Mouse (Mus musculus): ENCODE data around the gene Evl. TPM values are rescaled to one million over a fixed set of nuclear protein-coding genes. Genes with fewer than 3 reads are reported as not detected.
"Not testable (repeated sequence)": the region's sequence is repeated elsewhere in the genome, so short reads cannot be mapped to it uniquely, and the experiment has no call there.

Evl gene
- total RNA-seq (2022) = 100 to 1,000 TPM; 220 to 260 (median 242) TPM

DNA sequence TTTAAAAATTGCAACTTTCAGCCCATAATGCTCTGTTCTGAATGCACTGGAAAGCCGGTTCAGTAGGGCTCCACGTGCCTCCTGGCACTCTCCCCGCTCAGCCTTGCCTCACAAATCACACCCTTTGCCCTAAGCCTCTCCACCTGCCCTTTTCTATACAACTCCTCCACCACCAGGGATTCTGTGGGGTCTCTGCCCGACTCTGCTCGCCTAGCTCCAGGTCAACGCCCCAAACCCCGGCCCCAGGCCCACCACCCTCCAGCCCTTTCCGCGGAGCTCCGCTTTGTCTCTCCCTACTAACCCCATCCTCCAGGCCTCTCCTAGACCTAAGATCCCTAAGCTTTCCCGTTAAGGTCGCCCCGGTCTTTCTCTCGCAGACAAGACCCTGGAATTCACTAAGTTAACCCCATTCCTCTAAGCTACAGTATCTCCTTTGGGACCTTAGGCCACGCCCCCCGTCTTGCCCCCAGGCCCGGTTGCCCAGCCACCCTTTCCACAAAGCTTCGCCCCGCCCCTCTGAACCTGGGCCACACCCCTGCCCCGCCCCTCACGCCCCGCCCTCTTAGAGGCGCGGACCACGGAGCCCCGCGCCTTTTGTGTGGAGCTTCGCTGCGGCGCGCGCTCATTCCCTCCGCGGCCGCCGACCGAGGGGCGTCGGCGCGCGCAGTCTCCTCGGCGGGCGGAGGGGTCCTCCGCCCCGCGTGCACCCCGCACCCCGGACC lies at the start of gene Evl:
Gene Evl (plus strand): TSS at position 601 of the 722 bp plus-strand sequence.
- peak; percentile 51 to 67 for DNase-seq (ENCODE audit: low spot score in 2 of 2)

DNA sequence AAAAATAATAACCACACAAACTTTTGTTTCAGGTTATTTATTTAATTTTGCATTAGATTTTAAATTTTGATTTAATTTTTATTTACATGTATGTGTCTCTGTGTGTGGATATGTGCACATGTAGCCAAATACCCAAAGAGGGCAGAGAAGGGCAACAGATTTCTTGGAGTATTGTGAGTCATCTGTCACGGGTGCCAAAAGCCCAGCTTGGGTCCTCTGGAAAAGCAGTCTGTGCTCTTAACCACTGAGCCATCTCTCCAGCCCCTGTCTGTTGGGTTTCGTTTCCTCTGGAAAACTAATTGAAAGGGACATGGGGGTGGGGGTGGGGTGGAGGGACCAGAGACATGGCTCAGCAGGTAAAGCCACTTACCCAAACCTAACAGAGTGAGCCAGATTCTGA lies 48.7 kb upstream of the Evl start:
- DNase-seq (ENCODE audit: low spot score in 2 of 2) = no peak

DNA sequence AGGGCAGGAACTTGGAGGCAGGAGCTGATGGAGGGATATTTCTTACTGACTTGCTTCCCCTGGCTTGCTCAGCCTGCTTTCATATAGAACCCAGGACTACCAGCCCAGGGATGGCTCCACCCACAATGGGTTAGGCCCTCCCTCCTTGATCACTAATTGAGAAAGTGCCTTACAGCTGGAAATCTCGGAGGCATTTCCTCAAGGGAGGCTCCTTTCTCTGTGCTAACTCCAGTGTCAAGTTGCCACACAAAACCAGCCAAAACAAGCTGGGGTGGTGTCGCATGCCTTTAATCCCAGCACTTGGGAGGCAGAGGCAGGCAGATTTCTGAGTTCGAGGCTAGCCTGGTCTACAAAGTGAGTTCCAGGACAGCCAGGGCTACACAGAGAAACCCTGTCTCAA lies 47.5 kb upstream of the Evl start:
- not testable (repeated sequence) for DNase-seq (ENCODE audit: low spot score in 2 of 2)

DNA sequence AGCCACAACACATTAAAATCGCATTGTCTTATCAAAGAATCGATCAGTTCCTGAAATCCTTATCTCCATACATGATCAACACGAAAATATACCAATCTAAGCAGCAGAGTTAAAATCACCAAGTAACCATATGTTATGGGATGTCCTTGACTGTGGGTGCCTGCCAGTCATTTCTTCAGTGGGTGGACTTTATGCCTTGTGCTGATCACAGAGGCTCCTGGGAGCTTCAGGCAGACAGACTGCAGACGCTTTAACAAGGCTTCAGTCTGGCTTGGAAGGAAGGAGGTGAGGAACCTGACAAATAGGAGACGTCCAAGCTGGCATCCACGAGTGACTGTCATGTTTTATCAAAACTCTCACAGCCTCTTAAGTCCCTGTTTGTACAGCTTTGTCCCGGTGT lies 43.9 kb upstream of the Evl start:
- DNase-seq (ENCODE audit: low spot score in 2 of 2) = no peak

DNA sequence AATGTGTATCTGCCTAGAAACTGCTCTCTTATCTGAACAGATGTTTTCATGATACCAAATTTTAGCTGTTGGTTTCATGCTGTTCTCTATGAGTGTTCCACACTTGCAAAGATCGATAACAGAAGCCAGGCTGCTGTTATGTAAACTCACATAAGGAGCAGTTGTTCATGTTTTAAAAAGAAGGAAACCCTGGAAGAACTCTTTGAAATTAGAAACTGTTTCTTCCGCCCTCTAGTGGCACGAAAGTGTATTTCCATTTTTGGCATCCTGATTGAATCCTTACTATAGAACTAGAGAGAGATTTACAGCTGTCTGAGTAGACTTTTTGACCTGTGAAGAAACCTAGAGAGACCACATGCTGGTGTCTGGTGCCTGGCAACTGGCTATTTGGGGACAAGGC lies 43.5 kb upstream of the Evl start:
- peak in 1 of 2 experiments; percentile 46 for DNase-seq (ENCODE audit: low spot score in 2 of 2)

DNA sequence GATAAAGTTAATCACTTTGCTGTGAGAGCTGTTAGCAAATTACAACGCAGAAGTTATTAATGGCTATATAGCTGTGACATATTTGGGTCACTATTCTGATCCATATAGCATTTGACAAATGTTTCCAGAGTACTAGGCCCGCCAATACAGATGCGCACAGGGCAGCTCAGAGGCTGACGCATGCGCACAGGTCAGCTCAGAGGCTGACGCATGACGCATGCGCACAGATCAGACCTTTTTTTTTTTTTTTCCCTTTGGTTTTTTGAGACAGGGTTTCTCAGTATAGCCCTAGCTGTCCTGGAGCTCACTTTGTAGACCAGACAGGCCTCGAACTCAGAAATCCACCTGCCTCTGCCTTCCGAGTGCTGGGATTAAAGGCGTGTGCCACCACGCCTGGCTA lies 39.1 kb upstream of the Evl start:
- DNase-seq (ENCODE audit: low spot score in 2 of 2) = no peak

DNA sequence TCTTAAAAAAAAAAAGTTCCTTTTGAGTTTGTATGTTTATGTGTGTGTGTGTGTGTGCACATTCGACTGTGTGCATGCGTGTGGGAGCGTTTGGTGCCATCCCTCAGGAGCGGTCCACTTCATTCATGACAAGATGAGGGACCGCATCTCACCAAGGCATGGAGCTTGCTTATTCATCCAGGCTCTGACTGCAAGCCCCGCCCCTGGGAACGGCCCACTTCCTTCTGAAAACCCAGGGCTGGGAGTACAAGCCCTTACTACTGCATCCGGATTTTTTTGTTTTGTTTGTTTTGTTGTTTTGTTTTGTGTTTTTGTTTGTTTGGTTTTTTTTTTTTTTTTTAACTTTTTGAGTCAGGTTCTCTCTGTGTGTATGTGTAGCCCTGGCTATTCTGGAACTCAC lies 35.1 kb upstream of the Evl start:
- DNase-seq (ENCODE audit: low spot score in 2 of 2) = no peak

DNA sequence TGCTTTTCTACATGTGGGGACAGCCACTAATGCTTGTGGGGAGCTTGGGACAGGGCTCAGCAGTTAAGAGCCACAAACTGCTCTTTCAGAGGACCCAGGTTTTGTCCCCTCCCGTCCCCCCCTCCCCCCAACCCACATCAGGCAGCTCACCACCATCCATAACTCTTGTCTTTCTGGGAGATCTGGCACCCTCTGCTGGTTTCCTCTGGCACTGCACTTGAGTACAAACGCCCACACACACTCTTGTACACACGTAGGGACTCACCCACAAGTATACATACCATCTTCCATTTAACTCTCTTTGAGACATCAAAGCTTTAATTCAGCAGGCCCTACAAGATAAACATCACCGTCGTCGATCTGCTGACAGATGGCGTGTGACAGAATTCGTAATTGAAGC lies 25.3 kb upstream of the Evl start:
- DNase-seq (ENCODE audit: low spot score in 2 of 2) = peak in 1 of 2 experiments; percentile 36

DNA sequence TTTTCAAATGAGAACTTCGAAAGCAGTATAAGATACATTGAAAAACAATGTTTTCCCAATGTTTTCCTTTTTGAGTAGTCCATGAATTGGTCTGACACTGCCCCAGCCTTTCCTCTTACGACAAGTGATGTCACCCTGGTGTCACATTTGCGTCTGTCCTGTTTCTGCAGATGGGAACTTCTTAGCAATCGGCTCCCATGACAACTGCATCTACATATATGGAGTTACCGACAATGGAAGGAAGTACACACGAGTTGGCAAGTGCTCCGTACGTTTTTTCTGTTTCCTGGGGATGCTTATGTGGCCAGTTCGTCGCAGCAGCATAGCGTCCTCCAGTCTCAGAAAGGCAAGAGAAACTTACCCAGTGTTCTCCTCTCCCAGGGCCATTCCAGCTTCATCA lies 20.0 kb upstream of the Evl start:
- no peak for DNase-seq (ENCODE audit: low spot score in 2 of 2)

DNA sequence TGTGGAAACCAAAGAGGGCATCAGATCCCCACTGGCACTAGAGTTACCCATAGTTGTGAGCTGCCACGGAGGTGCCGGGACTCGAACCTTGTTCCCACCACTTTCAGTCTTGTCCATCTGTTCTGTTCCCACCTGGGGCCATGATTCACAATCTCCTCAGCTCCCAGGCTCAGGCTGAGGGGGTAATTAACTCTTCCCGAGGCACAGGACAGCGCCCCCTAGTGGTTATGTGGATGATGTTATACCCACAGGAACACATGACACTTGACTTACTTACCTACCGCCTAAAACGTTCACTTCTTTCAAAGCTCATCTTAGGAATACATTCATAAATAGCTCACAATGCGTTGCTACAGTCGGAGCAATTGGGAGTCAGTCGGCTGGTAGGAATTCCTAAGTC lies 18.1 kb upstream of the Evl start:
- DNase-seq (ENCODE audit: low spot score in 2 of 2) = no peak

DNA sequence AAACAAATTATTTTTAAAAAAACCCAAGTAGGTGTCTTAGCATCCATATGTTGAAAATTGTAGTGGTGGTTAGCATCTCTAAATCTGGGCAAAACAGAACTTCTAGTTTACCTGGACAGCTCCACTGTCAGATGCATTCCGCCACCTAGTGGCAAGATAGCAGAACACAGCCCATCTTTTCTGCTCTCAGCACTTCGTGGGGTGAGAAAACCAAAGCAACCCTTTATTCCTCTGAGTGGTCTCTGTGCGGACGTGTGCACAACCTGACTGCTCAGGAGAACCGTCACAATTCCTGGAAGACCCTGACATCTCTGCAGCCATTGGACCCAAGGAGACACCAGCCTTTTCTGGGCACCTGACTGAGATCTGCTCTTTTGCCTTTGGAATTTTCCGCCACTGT lies 13.4 kb upstream of the Evl start:
- no peak for DNase-seq (ENCODE audit: low spot score in 2 of 2)

DNA sequence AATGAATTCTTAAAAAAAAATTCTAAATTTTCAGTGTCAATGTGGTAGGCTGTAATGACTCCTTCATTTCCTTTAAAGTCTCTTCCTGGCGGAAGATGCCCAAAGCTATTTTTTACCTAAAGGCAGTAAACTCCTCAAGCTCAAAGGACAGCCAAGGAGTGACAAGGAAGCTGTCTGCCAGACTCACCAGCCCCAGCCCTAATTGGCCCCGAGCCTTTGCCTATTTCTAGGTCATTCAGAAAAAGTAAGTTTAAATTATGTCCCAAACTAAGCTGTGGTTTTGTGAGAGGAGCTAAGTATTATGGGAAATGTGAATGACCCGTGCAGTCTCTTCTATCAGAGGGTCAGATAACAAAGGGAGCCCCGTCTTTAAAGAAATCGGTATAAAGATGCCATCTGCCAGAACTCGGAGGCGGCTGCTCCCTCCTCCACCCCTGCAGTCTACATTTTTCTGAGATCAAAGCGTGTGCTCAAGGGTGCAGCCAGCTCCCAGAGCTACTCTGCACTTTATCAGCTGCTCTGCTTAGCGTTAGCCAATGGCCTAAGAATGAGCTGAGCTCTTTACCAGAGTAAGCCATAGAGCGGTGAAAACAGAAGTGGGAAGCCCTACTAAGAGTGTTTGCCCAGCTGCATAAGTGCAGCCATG lies 7.9 kb upstream of the Evl start:
- DNase-seq (ENCODE audit: low spot score in 2 of 2) = no peak

DNA sequence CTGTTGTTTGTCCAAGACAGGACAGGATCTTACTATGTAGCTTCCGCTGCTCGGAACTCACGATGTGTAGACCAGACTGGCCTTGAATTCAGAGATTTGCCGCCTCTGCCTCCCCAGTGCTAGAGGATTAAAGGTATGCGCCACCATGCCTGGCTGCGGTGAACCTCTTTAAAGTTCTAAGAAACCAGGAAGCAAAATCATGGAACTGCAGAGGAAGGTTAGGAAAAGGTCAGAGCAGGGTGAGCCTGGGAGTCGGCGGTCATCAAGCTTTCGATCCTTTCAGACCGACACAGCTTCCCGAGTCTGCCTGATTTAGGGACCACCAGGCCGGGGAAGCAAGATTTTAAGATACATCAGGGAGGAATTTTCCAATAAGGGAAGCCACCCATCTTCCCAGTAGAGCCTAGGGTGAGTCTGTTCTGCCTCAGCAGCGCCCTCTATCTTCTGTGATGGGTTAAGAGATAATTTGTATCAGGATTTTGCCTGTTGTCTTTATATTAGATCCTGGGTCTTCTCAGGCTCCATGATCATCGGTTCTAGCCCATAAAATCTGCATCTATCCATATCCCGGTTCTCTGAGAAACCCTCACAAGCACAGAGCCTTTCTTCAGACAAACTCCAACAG lies 7.2 kb upstream of the Evl start:
- no peak for DNase-seq (ENCODE audit: low spot score in 2 of 2)

DNA sequence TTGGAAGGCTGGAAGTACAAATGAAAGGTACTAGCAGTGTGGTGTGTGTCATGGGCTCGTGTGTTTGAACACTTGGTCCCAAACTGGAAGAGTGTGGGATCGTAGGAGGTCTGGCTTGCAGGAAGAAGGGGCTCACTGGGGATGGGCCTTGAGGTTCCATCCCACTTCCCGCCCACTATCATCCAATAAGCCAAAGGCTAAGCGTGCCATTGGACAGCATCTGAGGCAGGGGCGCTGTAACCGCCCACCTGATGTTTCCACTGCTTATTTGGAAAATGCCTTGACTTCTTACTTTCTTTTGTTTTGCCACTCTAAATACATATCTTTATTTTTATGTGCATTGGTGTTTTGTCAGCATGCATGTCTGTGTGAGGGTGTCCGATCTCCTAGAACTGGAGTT lies 2.8 kb upstream of the Evl start:
- no peak for DNase-seq (ENCODE audit: low spot score in 2 of 2)

DNA sequence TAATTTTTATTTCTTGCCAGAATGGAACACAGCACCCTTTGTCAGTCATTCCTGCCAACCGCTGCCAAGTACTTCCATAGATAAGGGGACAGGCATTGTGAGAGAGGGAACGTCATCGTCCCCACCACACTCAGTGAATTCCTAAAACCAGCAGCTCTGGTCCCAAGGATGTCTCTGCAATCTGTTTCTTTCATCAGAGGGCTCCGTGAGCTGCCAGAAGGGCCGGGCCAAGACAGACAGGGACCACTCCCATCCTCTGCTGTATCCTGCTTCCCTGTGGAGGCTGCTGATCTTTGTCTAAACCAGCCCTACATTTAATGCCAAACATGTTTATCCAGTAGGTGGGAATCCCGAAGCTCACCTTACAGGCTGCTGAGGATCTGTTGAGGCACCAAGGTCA lies 1.4 kb upstream of the Evl start:
- DNase-seq (ENCODE audit: low spot score in 2 of 2) = no peak

DNA sequence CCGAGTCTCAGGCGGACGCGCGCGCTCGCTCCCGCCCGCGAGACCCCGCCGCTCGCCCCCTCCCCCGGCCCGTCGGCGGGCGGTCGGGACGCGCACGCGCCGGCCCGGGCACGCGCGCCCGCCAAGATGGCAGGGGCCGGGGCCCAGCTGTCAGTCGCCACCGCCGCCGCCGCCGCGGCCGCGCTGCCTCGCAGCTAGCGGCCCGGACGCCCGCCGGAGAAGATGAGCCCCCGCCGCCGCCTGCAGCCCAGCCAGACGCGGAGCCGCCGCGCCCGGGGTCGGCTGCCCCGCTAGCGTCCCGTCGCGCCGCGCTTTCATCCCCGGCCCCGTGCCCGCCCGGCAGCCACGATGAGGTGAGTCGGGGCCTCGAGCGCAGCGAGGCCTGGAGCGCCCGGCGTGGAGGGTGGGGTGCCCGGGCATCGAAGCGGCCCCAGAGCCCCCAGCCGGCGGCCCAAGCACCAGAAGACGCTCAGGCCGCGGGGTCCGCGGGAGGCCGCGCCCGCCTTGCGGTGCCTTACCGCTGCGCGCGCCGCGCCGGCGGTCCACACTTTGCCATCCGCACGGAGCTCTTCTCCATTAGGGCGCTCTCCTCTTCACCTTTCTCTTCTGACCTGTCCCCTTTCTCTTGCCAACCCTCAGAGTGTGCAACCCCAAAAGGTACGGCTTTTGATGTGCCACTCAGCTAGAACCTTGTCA lies 489 bp downstream of the Evl start:
- peak in 1 of 2 experiments; percentile 17 for DNase-seq (ENCODE audit: low spot score in 2 of 2)

DNA sequence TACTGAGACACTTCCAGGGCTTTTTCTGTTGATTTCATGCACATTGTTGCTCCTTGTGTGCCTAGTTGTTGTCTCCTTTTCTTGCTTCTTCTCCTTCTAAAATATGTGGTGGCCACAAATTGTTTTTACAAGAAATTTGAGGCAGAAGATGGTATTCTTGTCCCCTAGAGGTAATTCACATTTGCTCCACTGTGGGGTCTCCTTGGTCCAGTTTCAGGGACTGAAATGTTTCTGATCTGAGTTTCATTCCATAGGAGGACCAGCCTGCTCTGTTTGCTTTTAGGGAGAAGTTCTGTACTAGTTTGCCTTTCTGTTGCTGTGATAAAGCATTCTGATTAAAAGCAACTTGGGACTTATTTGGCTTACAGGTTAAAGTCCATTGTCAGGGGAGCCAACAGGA lies 3.7 kb downstream of the Evl start:
- DNase-seq (ENCODE audit: low spot score in 2 of 2) = no peak

DNA sequence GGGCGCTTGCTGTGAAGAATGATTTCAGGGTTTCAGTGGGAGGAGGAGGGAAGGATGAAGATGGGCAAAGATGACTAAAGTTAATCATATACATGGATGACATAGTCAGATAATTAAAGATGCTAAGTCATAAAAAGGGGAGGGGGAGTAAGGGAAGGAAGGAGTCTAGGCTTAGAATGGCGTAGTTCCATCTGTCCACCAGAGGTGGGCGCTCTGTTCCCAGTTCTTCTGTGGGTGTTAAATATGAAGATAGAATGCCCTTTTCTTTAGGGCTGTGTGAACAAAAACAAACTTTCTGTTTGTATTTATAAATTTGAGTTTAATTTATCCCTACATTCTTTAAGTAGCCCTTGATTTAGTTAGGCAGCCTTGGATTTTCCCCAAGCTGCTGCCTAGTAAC lies 8.7 kb downstream of the Evl start:
- no peak for DNase-seq (ENCODE audit: low spot score in 2 of 2)

DNA sequence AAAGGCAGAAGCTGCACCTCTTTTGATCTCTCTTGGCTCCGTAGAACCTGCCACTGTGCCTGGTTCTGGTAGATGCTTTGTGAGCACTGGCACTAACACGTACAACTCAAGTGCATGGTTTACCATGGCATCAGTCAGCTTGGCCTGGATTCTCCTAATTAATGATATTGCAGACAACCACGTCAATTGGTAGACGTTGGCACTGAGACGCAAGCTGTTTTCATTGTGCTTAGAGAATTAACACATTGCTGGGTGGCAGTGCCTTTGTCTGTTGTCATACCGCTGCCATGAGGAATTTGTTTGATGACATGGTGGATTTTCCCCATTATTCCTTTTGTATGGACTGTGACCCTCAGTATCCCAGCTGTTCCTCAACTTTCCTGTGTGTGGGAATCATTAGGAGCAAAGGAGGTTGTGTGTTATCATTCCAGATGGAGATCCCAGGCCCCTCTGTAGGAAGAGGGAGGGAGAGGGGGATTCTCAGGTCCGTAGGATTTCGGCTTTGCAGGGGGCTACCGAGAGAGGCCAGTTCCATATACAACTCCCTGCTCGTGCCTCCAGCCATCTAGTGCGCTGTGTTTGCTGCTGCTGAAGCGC lies 10.5 kb downstream of the Evl start:
- DNase-seq (ENCODE audit: low spot score in 2 of 2) = no peak

DNA sequence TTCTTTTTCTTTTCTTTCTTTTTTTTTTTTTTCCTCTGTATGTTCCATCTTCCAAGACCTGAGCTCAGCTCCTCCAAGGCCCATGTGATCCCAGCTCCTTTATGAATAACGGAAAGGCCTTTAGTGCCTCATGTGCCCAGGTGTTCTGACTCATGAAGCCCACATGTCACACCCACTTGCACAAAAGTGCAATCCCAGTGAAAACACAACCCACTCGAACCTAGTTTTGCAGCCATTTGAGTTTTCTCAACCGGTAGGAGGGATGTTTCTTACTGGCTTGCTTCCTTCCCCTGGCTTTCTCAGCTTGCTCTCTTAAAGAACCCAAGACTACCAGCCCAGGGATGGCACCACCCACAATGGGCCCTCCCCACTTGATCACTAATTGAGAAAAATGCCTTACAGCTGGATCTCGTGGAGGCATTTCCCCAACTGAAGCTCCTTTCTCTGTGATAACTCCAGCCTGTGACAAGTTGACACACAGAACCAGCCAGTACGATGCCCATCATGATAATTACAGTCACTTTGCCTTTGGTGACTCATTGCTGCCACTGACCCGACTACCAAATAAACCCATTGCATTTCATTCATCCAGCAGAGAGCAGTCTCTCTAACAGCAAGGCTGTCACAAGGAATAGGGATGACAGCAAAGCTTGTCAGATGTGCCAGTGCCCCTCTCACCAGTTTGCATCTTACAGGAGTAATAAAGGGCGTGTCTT lies 24.8 kb downstream of the Evl start:
- peak; percentile 37 to 84 for DNase-seq (ENCODE audit: low spot score in 2 of 2)

DNA sequence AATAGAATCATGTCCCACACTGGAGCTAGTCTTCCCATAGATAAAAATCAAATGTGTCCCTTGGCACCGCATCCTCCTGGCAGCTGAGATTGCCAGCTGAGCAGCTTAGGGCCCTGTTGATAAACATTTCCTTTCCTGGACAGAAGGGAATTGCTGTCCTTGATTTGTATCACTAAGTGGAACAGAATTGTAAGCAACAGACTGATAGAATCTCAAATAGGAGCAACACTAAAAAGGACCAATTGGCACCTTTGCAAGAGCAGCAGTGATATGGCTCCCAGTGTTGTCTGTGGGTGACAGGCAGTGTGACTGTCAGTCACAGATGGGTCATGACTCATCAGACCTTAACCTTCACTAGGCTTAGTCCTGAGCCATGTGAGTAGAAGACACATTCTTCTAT lies 29.3 kb downstream of the Evl start:
- DNase-seq (ENCODE audit: low spot score in 2 of 2) = no peak
